Mouse (Mus musculus): ENCODE results near the gene Bcas3.
A peak's percentile ranks its signal among the peaks of the same experiment; 100 is the strongest.

- peak; percentile 79 for TF ChIP-seq CTCF (IDR thresholded peaks at IDR 0.05; ENCODE audit: low read depth)
- peak; percentile 27; the same call in 1 of the 2 replicates for TF ChIP-seq EP300 (IDR thresholded peaks at IDR 0.05; ENCODE audit: low read depth)
These were observed 165.2 kb downstream of the Bcas3 start for GRCm38 (mm10) chr11:85518025-85518756.
